Mouse (Mus musculus) stomach, embryonic 16.5 days (tissue): ENCODE results near the gene Olfr961. TPM values are rescaled to one million over a fixed set of nuclear protein-coding genes. Genes with fewer than 3 reads are reported as not detected.

Experiments
- ATAC-seq: fragments of 200-750 bp; cut with Nextera tagmentation; 2 replicates; pipeline ENCODE4 v1.8.0; 2017; ENCODE audit warnings: moderate number of reproducible peaks, moderate TSS enrichment; ENCODE audit not compliant: insufficient read depth, low FRiP score
- H3K27ac ChIP-seq: fragments of 300-500 bp; sonication (generic); 2 replicates; pipeline ENCODE4 v1.5.1; 2014; ENCODE audit warnings: low read length
- H3K27me3 ChIP-seq: fragments of 300-500 bp; sonication (generic); 2 replicates; pipeline ENCODE4 v1.6.1; 2014; ENCODE audit warnings: low read length, control low read depth, mixed read lengths; ENCODE audit not compliant: control insufficient read depth, insufficient read depth
- H3K36me3 ChIP-seq: fragments of 300-500 bp; sonication (generic); 2 replicates; pipeline ENCODE4 v1.6.1; 2014; ENCODE audit warnings: low read length; ENCODE audit not compliant: control insufficient read depth, insufficient read depth
- H3K4me1 ChIP-seq: fragments of 300-500 bp; sonication (generic); 2 replicates; pipeline ENCODE4 v1.6.1; 2014; ENCODE audit warnings: low read length, control low read depth, mixed read lengths; ENCODE audit not compliant: control insufficient read depth, insufficient read depth
- H3K4me2 ChIP-seq: fragments of 300-500 bp; sonication (generic); 2 replicates; pipeline ENCODE4 v1.6.1; 2014; ENCODE audit warnings: low read depth, low read length, mixed read lengths
- H3K4me3 ChIP-seq: fragments of 300-500 bp; sonication (generic); replicated peaks from 2 replicates; pipeline ENCODE4 v1.5.1; 2014; ENCODE audit warnings: mild to moderate bottlenecking, low read length
- H3K9ac ChIP-seq: fragments of 300-500 bp; sonication (generic); 2 replicates; pipeline ENCODE4 v1.6.1; 2014; ENCODE audit warnings: low read length
- H3K9me3 ChIP-seq: fragments of 300-500 bp; sonication (generic); replicated peaks from 2 replicates; pipeline ENCODE4 v1.6.1; 2016; ENCODE audit warnings: low read length, control low read depth; ENCODE audit not compliant: control insufficient read depth
- WGBS: fragments of 180-500 bp; shearing (Covaris S2); extraction: QIAGEN DNeasy Blood & Tissue Kit; methylation state at CpG from one replicate; pipeline ENCODE4 v1.1.7; 2014; 5-methylcytosine and 5-hydroxymethylcytosine counted together
- polyA plus RNA-seq: library from polyadenylated mRNA; unstranded; fragments of >200 nt; fragmentation: Nextera tagmentation; extraction: Ambion mirVana; gene quantifications from 2 replicates; pipeline ENCODE4 v1.2.1, GENCODE M21; 2015

Gene Olfr961
- not detected in 2 replicates for polyA plus RNA-seq

GRCm38 (mm10) chr9:39644785-39645184, at the start of gene Olfr961:
Gene Olfr961, plus strand, starts transcription at chr9:39645085.
- H3K4me1 ChIP-seq: no peaks in the 10 kb centered on the region
- H3K4me3 ChIP-seq: no peak within 1 kb of the TSS
- H3K9ac ChIP-seq: no peak within 1 kb of the TSS
- H3K9me3 ChIP-seq: no peaks in the 10 kb centered on the region
- H3K4me2 ChIP-seq: no peak within 1 kb of the TSS
- no peak for ATAC-seq
- no peaks in the 10 kb centered on the region for H3K36me3 ChIP-seq
- no peaks in the 10 kb centered on the region for H3K27me3 ChIP-seq
- no peak within 1 kb of the TSS for H3K27ac ChIP-seq

GRCm38 (mm10) chr9:39602536-39603332, 42.2 kb upstream of the Olfr961 start:
- no peaks in the 10 kb centered on the region for H3K27me3 ChIP-seq
- peak overlapping the region; percentile 47 for H3K4me3 ChIP-seq
- peak overlapping the region; percentile 12; the same call in 1 of the 2 replicates for H3K27ac ChIP-seq
- H3K9ac ChIP-seq: peak overlapping the region; percentile 23; the same call in 1 of the 2 replicates
- H3K36me3 ChIP-seq: no peaks in the 10 kb centered on the region
- H3K9me3 ChIP-seq: no peaks in the 10 kb centered on the region
- H3K4me2 ChIP-seq: peak overlapping the region; percentile 83
- H3K4me1 ChIP-seq: 0 out of 2 replicates have a peak, but pooled peaks cover 4% of the 10 kb centered on the region
- WGBS: under 1% methylated on average over 19 of the region's 19 CpGs
- peak; percentile 79; the same call in 1 of the 2 replicates for ATAC-seq

- peak; percentile 71; the same call in 1 of the 2 replicates for ATAC-seq
- Histone ChIP-seq H3K36me3 (no peaks in the 10 kb centered on the region), H3K4me3 (peak overlapping the region; percentile 47), H3K4me1 (0 out of 2 replicates have a peak, but pooled peaks cover 4% of the 10 kb centered on the region), H3K4me2 (peak overlapping the region; percentile 83), H3K27me3 (no peaks in the 10 kb centered on the region), H3K9me3 (no peaks in the 10 kb centered on the region), H3K9ac (peak overlapping the region; percentile 23; the same call in 1 of the 2 replicates), H3K27ac (peak overlapping the region; percentile 12; the same call in 1 of the 2 replicates)
- WGBS: 2% methylated on average over 9 of the region's 9 CpGs
Observed at GRCm38 (mm10) chr9:39603333-39603845, 41.5 kb upstream of the Olfr961 start.

- H3K27me3 ChIP-seq: no peaks in the 10 kb centered on the region
- H3K4me3 ChIP-seq: peak within 1 kb of the TSS; percentile 47
- H3K9ac ChIP-seq: peak within 1 kb of the TSS; percentile 62
- H3K27ac ChIP-seq: peak within 1 kb of the TSS; percentile 42; the same call in 1 of the 2 replicates
- WGBS: under 1% methylated on average over 8 of the region's 8 CpGs
- H3K4me1 ChIP-seq: 0 out of 2 replicates have a peak, but pooled peaks cover 4% of the 10 kb centered on the region
- no peaks in the 10 kb centered on the region for H3K9me3 ChIP-seq
- peak; percentile 44; the same call in 1 of the 2 replicates for ATAC-seq
- H3K36me3 ChIP-seq: no peaks in the 10 kb centered on the region
- peak within 1 kb of the TSS; percentile 83 for H3K4me2 ChIP-seq
Observed at GRCm38 (mm10) chr9:39603999-39604453, 40.9 kb upstream of the Olfr961 start, which contains the start of gene AW551984. Gene AW551984, minus strand, starts transcription at chr9:39604403.

GRCm38 (mm10) chr9:39608497-39608896, 36.4 kb upstream of the Olfr961 start:
- Histone ChIP-seq H3K4me3 (no peak overlapping the region), H3K36me3 (no peaks in the 10 kb centered on the region), H3K4me2 (no peak overlapping the region), H3K27ac (no peak overlapping the region), H3K27me3 (no peaks in the 10 kb centered on the region), H3K9me3 (no peaks in the 10 kb centered on the region), H3K4me1 (0 out of 2 replicates have a peak, but pooled peaks cover 4% of the 10 kb centered on the region), H3K9ac (no peak overlapping the region)
- no peak for ATAC-seq

GRCm38 (mm10) chr9:39610355-39610754, 34.5 kb upstream of the Olfr961 start, which contains the start of gene Olfr148:
Gene Olfr148, plus strand, starts transcription at chr9:39610655.
- H3K36me3 ChIP-seq: no peaks in the 10 kb centered on the region
- no peaks in the 10 kb centered on the region for H3K4me1 ChIP-seq
- ATAC-seq: no peak
- no peak within 1 kb of the TSS for H3K27ac ChIP-seq
- 70% methylated on average over 3 of the region's 3 CpGs for WGBS
- H3K27me3 ChIP-seq: no peaks in the 10 kb centered on the region
- no peaks in the 10 kb centered on the region for H3K9me3 ChIP-seq
- no peak within 1 kb of the TSS for H3K9ac ChIP-seq
- H3K4me2 ChIP-seq: no peak within 1 kb of the TSS
- no peak within 1 kb of the TSS for H3K4me3 ChIP-seq

GRCm38 (mm10) chr9:39611953-39612352, 32.9 kb upstream of the Olfr961 start:
- no peak for ATAC-seq
- WGBS: 60% methylated on average over 1 of the region's 1 CpGs
- H3K9ac ChIP-seq: no peak overlapping the region
- no peaks in the 10 kb centered on the region for H3K4me1 ChIP-seq
- no peak overlapping the region for H3K4me3 ChIP-seq
- H3K36me3 ChIP-seq: no peaks in the 10 kb centered on the region
- H3K27ac ChIP-seq: no peak overlapping the region
- no peaks in the 10 kb centered on the region for H3K27me3 ChIP-seq
- H3K4me2 ChIP-seq: no peak overlapping the region
- no peaks in the 10 kb centered on the region for H3K9me3 ChIP-seq

GRCm38 (mm10) chr9:39621073-39621472, 23.8 kb upstream of the Olfr961 start, which contains the start of gene Olfr960:
Gene Olfr960, plus strand, starts transcription at chr9:39621373.
- WGBS: 68% methylated on average over 1 of the region's 1 CpGs
- Histone ChIP-seq H3K9me3 (no peaks in the 10 kb centered on the region), H3K27ac (no peak within 1 kb of the TSS), H3K4me3 (no peak within 1 kb of the TSS), H3K27me3 (no peaks in the 10 kb centered on the region), H3K4me1 (no peaks in the 10 kb centered on the region), H3K36me3 (no peaks in the 10 kb centered on the region), H3K4me2 (no peak within 1 kb of the TSS), H3K9ac (no peak within 1 kb of the TSS)
- ATAC-seq: no peak

GRCm38 (mm10) chr9:39623783-39624182, 21.1 kb upstream of the Olfr961 start:
- Histone ChIP-seq H3K4me1 (no peaks in the 10 kb centered on the region), H3K9ac (no peak overlapping the region), H3K27me3 (no peaks in the 10 kb centered on the region), H3K4me2 (no peak overlapping the region), H3K4me3 (no peak overlapping the region), H3K9me3 (no peaks in the 10 kb centered on the region), H3K27ac (no peak overlapping the region), H3K36me3 (no peaks in the 10 kb centered on the region)
- no peak for ATAC-seq
- WGBS: 87% methylated on average over 3 of the region's 3 CpGs
